Mouse (Mus musculus): Measurements from ENCODE around the gene 2010111I01Rik.

DNA sequence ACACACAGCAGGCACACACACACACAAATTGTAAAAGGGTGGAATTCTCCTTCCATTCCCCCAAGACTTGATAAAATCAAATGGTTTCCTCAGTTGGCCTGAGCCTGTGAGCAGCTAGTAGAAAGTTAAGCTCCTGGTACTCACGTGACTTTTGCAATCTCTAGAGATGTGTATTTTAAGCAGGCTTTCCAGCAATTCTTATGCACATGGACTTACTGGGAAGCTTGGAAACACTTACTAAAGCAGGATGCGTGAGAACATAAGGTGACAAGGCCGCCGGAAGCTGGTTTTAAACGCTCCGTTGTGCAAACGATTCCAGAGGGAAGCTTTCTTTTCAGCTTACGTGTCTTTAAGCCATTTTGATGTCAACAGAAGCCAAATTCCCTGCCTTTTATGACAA lies 41.5 kb upstream of the 2010111I01Rik start:
- TF ChIP-seq CTCF (IDR thresholded peaks at IDR 0.05; ENCODE audit: insufficient read depth, low read depth, low read length) (no peak), POLR2A (IDR thresholded peaks at IDR 0.05; ENCODE audit: insufficient read depth, low read depth, low read length) (no peak)
